Mouse (Mus musculus): ENCODE measurements around the gene Macf1.

DNA sequence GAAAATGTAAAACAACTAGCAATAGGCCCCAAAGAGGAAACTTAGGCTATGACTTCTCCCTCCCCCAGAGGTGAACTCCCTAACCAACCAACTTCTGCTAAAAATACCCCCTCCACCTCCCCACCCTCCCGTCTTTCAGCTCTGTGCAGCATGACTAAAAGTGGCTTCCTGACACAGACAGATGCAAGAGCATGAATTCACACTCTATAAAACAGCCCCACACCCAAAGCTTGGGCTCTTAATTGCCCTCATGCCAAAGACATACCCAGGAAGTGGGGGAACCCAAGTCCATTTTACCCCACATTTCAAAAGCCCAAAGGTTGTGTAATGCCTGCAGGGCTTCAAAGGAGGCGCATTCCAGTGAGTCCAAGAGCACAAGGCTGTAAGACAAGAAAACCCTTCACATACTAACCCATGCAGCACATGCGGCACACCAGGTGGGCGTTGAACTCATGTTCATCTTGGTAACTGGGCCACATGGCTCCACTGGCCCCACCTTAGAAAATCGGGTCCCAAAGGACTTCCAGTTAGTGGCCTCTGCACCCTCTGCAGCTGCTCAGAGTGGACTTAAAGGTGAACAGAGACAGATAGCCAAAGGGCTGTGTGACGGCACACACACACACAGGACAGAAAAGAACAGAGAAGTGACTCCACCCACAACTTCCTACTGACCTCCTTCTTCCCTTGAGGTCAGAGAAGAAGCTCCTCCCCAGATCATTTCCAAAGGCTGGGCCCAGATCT is 119.9 kb downstream of the Macf1 start:
- TF ChIP-seq CTCF (conservative IDR thresholded peaks at IDR 0.05; ENCODE audit: low read length) (no peak), POU5F1 (IDR thresholded peaks at IDR 0.05; ENCODE audit: borderline replicate concordance, low read length) (no peak)

Data from E14TG2a.4 (cell line).